Mouse (Mus musculus): ENCODE data around the gene Traf4. TPM values are rescaled to one million over a fixed set of nuclear protein-coding genes. Genes with fewer than 3 reads are reported as not detected.

Traf4 gene
- total RNA-seq (2023; ENCODE audit: inconsistent age) = 48.0 to 55.4 TPM (median 52.7 TPM) in 4 replicates

DNA sequence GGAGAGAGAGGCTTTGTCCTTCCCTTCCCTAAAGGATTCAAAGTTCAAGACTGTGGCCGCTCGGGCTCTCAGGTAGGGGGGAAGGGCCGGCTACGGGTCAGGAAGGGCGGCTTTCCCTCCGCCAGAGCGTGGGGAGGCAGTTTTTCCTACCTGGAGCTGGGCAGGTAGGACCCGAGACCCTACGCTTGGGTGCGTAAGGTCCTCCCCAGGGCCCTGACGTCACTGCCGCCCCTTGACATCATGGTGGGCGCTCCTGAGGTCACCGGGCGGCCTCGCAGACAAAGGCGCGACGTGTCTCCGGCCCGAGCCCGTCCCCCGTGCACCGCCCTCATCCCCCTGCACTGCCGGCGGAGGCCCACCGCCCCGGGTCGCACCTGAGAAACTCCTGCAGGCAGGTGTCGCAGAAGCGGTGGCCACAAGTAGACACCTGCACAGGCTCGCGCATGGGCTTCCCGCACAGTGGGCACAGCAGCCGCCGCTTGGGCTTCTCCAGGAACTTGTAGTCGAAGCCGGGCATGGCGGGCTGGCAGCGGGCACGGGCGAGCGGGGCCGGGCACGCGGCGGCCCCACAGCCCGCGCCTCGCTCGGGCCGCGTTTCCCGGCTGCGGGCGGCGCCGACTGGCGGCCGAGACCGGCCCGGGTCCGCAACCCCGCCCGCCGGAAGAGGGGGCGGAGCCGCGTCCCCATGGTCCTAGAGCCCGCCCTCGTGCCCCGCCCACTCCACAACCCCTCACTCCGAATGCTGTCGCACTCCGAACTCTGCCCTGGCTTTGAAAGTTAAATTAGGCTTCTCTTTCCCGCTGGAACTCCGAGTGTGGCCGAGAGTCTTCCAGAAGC lies at the start of gene Traf4:
Traf4 (minus strand) TSS at position 666 of the 837 bp plus-strand sequence.

DNA sequence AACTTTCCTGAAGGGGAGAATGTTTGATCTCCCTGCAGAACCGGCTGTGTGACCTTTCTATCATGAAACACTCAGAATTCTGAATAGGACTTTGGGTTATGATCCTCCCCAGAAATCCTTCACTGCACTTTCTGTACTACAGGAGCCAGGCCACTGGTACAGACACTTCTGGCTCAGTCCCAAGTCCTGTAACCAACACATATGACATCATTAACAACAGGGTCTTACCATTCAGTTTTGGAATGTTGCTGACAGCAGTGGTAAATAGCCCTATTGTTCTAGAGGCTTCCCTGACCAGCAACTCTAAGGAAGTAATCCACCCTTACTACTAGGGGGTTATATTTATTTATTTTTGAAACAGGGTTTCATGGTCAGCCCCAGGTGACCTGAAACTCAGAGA lies 27.7 kb upstream of the Traf4 start, which contains the start of gene Proca1:
Proca1 (plus strand) TSS at position 280 of the 400 bp plus-strand sequence.

GRCm38 (mm10) chr11:78188331-78189233 lies 23.2 kb upstream of the Traf4 start, which contains the start of gene Rab34:
Gene Rab34, plus strand, starts transcription at chr11:78188430.

GRCm38 (mm10) chr11:78182961-78183844 lies 17.8 kb upstream of the Traf4 start, which contains the start of gene Rpl23a:
Gene Rpl23a, minus strand, starts transcription at chr11:78183584.

DNA sequence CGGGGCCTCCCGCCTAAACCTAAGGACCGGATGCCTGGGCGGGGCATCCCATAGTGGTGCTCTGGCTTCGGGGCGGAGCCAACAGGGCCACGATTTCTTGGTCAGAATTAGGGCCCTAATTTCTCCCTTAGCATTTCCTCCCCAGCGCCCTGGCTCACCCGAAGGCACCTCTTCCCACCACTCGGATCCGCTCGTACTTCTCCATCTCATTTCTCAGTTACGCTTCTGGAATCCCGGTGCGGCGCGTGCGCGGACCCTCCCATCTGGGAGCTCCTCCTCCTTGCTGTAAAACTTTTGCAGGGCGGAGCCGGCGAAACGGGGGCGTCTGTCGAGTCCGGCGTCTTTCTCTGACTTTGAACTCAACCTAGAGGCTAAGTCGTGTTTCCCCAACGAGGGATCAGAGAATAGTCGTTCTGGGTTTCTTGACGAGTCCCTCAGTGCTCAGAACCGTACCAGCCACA lies 11.0 kb upstream of the Traf4 start, which contains the start of the genes Nek8 and Tlcd1:
Nek8 (minus strand) TSS at position 274 of the 461 bp plus-strand sequence.
Tlcd1 (plus strand) TSS at position 310 of the 461 bp plus-strand sequence.

Other genes starting within 250 kb of the Traf4 start
- not detected in 4 replicates for gene Sez6, start 234.8 kb downstream of the Traf4 start, total RNA-seq (2023; ENCODE audit: inconsistent age)
- gene Phf12, start 182.8 kb downstream of the Traf4 start, total RNA-seq (2023; ENCODE audit: inconsistent age) = 153 to 166 TPM (median 157 TPM) in 4 replicates
- 0.66 to 1.5 TPM (median 0.91 TPM) in 4 replicates for gene Dhrs13, start 133.3 kb downstream of the Traf4 start, total RNA-seq (2023; ENCODE audit: inconsistent age)
- 9.9 to 15.5 TPM (median 14.6 TPM) in 4 replicates for gene Flot2, start 127.7 kb downstream of the Traf4 start, total RNA-seq (2023; ENCODE audit: inconsistent age)
- 25.0 to 26.8 TPM (median 26.0 TPM) in 4 replicates for gene Eral1, start 85.2 kb downstream of the Traf4 start, total RNA-seq (2023; ENCODE audit: inconsistent age)
- gene Fam222b, start 70.9 kb downstream of the Traf4 start, total RNA-seq (2023; ENCODE audit: inconsistent age) = 13.5 to 15.4 TPM (median 14.2 TPM) in 4 replicates
- 15.4 to 24.4 TPM (median 18.0 TPM) in 4 replicates for gene Nek8, start 11.1 kb upstream of the Traf4 start, total RNA-seq (2023; ENCODE audit: inconsistent age)
- 4.0 to 5.8 TPM (median 5.6 TPM) in 4 replicates for gene Tlcd1, start 11.1 kb upstream of the Traf4 start, total RNA-seq (2023; ENCODE audit: inconsistent age)
- 2,508 to 2,612 TPM (median 2,568 TPM) in 4 replicates for gene Rpl23a, start 18.0 kb upstream of the Traf4 start, total RNA-seq (2023; ENCODE audit: inconsistent age)
- gene Rab34, start 22.8 kb upstream of the Traf4 start, total RNA-seq (2023; ENCODE audit: inconsistent age) = 0.99 to 1.9 TPM in 2 of 4 replicates, not detected in the others
- not detected in 4 replicates for gene Proca1, start 27.8 kb upstream of the Traf4 start, total RNA-seq (2023; ENCODE audit: inconsistent age)
- gene Sdf2, start 80.2 kb upstream of the Traf4 start, total RNA-seq (2023; ENCODE audit: inconsistent age) = 55.1 to 64.3 TPM (median 58.4 TPM) in 4 replicates
- gene Supt6, start 80.4 kb upstream of the Traf4 start, total RNA-seq (2023; ENCODE audit: inconsistent age) = 68.6 to 78.0 TPM (median 72.8 TPM) in 4 replicates
- 109 to 122 TPM (median 117 TPM) in 4 replicates for gene 2610507B11Rik, start 96.2 kb upstream of the Traf4 start, total RNA-seq (2023; ENCODE audit: inconsistent age)
- 1.3 to 2.3 TPM (median 2.0 TPM) in 4 replicates for gene BC030499, start 125.3 kb upstream of the Traf4 start, total RNA-seq (2023; ENCODE audit: inconsistent age)
- gene Spag5, start 135.9 kb upstream of the Traf4 start, total RNA-seq (2023; ENCODE audit: inconsistent age) = 2.5 to 6.3 TPM (median 4.3 TPM) in 4 replicates
- 34.3 to 36.6 TPM (median 35.0 TPM) in 4 replicates for gene Aldoc, start 157.4 kb upstream of the Traf4 start, total RNA-seq (2023; ENCODE audit: inconsistent age)
- gene Pigs, start 162.8 kb upstream of the Traf4 start, total RNA-seq (2023; ENCODE audit: inconsistent age) = 53.8 to 62.9 TPM (median 56.3 TPM) in 4 replicates
- gene Unc119, start 177.9 kb upstream of the Traf4 start, total RNA-seq (2023; ENCODE audit: inconsistent age) = 55.4 to 61.9 TPM (median 57.2 TPM) in 4 replicates
- gene Foxn1, start 221.0 kb upstream of the Traf4 start, total RNA-seq (2023; ENCODE audit: inconsistent age) = not detected in 4 replicates

All from B cell, adult (primary cell).